Mouse (Mus musculus) gastrocnemius, postnatal 4 days (tissue): Measurements from ENCODE around the gene Kcnj11. TPM values are rescaled to one million over a fixed set of nuclear protein-coding genes. Genes with fewer than 3 reads are reported as not detected.

Source experiments
- DNase-seq, 2 experiments: peaks; one replicate each; pipeline ENCODE4 v3.0.0; 2021 to 2022; ENCODE audit warnings: low spot score in 2 of 2, mixed read lengths in 2 of 2
- total RNA-seq, 2 experiments: library from RNA; stranded (reverse); gene quantifications; 2 replicates each; pipeline ENCODE4 v1.2.3; 2021

Gene Kcnj11
- total RNA-seq, 2 experiments from 2014 or later, result 41.4 to 45.1 TPM

DNA sequence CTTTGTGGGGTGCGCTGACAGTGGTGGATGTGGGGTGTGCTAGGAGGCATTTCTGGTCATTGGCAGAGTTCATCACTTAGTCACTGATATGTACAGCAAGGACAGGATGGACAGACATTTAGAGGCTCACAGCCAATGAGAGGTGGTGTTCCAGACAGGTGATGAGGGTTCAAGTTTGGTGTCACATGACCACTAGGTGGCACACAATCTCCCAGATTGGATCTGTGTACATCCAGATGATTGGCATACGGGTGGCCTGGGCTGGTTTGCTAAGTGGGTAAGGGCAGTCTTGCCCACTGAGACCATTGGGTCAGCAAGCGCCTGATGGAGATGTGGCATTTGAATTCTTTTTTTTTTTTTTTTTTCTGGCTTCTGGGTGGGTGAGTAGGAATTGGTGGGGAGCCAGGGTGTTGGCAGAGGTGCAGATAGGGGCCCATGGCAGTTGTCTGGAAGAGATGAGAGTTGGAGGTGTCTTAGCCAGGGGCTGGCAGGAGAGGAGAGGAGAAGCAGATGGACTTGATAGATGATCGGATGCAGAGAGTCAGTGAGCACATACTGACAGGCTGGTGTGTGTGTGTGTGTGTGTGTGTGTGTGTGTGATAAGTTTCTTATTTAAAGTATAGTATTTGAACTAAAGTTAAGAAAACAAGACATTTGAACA lies 48.3 kb downstream of the Kcnj11 start:
- DNase-seq, result no peak

DNA sequence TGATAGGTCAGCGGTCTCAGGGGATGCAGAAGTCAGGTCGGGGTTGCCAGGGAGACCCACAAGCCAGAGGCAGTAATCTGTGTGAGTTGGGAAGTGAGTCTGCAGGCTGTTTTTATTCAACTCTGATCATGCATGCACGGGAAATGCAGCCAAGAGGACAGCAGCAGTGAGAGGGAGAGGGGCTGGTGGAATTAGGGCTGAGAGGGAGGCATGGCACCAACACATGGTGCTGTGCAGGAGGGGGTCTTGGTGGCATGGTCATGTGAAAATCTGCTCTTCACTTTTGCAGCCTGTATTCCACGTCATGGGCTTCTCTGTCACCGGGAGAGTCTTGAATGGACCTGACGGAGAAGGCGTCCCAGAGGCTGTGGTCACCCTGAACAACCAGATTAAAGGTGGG lies 50.6 kb downstream of the Kcnj11 start:
- DNase-seq, result no peak

DNA sequence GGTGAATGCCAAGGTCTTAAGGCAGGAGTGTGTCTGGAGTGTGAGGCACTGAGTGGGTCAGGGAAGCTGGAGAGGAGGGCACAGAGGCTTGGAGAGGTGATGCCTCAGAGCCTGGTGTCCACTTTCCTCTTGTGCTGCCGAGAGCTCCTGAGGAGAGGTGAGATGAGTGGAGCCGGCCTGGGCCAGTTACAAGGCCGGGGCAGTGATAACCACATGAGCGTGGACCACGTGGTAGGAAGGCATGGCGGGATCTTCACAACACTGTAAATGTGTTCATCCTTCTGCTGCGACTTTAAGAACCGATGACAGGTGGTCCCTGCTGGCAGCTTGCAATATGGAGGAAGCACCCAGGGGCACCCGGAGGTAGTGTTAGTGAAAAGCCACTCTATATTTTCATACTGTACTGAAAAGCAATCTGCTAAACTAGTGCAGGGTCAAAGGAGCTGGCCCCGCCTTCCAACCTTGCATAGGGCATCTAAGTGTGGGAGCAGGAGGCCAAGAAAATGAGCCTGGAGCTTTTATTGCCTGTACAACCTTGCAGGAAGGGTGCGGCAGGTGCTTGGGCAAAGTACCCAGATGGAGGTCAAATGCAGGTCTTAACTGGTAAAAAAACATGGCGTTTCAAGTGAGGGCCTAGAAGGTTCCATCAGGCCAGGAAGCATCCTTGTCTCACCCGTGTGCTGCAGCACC lies 52.5 kb downstream of the Kcnj11 start:
- no peak for DNase-seq

DNA sequence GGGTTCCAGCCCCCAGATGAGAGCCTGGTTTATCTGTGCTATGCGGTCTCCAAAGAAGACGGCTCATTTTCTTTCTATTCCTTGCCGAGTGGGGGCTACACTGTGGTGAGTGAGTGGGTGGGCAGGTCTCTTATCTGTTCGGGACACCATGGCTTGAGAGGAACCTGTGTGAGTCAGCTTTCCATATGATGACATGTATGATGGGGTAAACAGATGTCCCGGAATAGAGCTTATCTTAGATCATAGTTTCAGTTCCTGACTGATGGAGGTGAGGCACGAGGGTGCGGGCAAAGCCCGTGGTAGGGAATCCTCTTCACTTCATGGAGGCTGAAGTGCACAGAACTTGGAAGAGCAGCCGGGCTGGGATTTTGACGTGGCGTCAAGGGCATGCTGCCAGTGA lies 54.7 kb downstream of the Kcnj11 start:
- DNase-seq, result no peak

DNA sequence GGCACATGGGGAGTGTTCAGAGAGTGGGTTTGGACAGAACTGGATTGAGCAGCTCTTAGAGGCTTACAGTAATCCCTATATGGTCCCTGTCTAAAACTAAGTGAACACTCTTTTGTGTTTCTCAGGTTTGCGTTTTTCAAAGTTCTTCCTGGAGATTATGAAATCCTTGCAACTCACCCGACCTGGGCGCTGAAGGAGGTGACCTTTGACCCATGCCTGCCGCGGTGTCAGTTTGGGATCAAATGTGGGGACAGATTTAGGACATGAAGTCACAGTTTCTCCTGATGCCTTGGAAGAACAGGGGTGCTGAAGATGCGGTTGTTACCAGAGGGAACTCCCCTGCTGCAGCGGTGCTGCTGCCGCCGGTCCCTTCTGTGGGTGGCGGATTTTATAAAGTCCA lies 56.5 kb downstream of the Kcnj11 start:
- no peak for DNase-seq

Other genes starting within 250 kb of the Kcnj11 start
- 100 to 1,000 TPM; 101 to 104 TPM for gene Kdelr1, start 228.0 kb downstream of the Kcnj11 start, total RNA-seq
- 1 to 10 TPM; 1.2 to 1.5 TPM for gene Grin2d, start 222.4 kb downstream of the Kcnj11 start, total RNA-seq
- gene Syngr4, start 204.1 kb downstream of the Kcnj11 start, total RNA-seq, result under 1 TPM; 0.39 to 0.75 TPM
- 10 to 100 TPM; 31.4 to 33.7 TPM for gene Tmem143, start 203.8 kb downstream of the Kcnj11 start, total RNA-seq
- gene Emp3, start 179.4 kb downstream of the Kcnj11 start, total RNA-seq, result 10 to 100 TPM; 85.8 to 88.0 TPM
- gene Ccdc114, start 176.7 kb downstream of the Kcnj11 start, total RNA-seq, result 1 to 10 TPM; 2.4 to 2.5 TPM
- under 1 TPM; 0.29 to 0.83 TPM for gene Abcc6, start 70.5 kb downstream of the Kcnj11 start, total RNA-seq
- gene Nomo1, start 67.1 kb downstream of the Kcnj11 start, total RNA-seq, result 10 to 100 TPM; 44.1 to 47.6 TPM
- gene Abcc8, start 79.3 kb upstream of the Kcnj11 start, total RNA-seq, result 1 to 10 TPM; 4.6 to 6.3 TPM
- gene Ush1c, start 137.7 kb upstream of the Kcnj11 start, total RNA-seq, result under 1 TPM; 0.52 to 0.88 TPM
- under 1 TPM; 0.21 to 0.34 TPM for gene Otog, start 140.2 kb upstream of the Kcnj11 start, total RNA-seq